Mouse (Mus musculus): ENCODE data around the gene Erc2.

- no peak for TF ChIP-seq CTCF (IDR thresholded peaks at IDR 0.05; ENCODE audit: low read depth)
- no peak for TF ChIP-seq EP300 (IDR thresholded peaks at IDR 0.05; ENCODE audit: low read depth)
These were observed 652 bp upstream of the Erc2 start for GRCm38 (mm10) chr14:27621576-27621975.
